Mouse (Mus musculus) liver, embryonic 14.5 days (tissue): ENCODE data around the gene Pgm3.

Source experiments
- CTCF ChIP-seq: IDR thresholded peaks from 2 replicates; pipeline ENCODE4 v1.5.1; 2016; ENCODE audit warnings: antibody characterized with exemption, low read depth, control low read depth
- EP300 ChIP-seq: IDR thresholded peaks from 2 replicates; pipeline ENCODE4 v1.6.1; 2016; ENCODE audit warnings: antibody characterized with exemption, low read depth

- TF ChIP-seq CTCF (no peak), EP300 (no peak)
Observed at GRCm38 (mm10) chr9:86619341-86620139, 47.9 kb upstream of the Pgm3 start.
